Mouse (Mus musculus) embryonic facial prominence, embryonic 14.5 days (tissue): ENCODE results near the gene Gm5447. TPM values are rescaled to one million over a fixed set of nuclear protein-coding genes. Genes with fewer than 3 reads are reported as not detected.
A peak's percentile ranks its signal among the peaks of the same experiment; 100 is the strongest.

Source experiments
- ATAC-seq: fragments of 200-750 bp; cut with Nextera tagmentation; 2 replicates; pipeline ENCODE4 v1.8.0; 2017; ENCODE audit warnings: low read depth, moderate number of reproducible peaks, moderate TSS enrichment
- DNase-seq: peaks from one replicate; pipeline ENCODE4 v3.0.0-alpha.2; 2015; ENCODE audit warnings: low spot score
- H3K27ac ChIP-seq: fragments of 300-500 bp; sonication (generic); replicated peaks from 2 replicates; pipeline ENCODE4 v1.5.1; 2014; ENCODE audit warnings: low read depth, mild to moderate bottlenecking, low read length, moderate library complexity
- H3K27me3 ChIP-seq: fragments of 300-500 bp; sonication (generic); replicated peaks from 2 replicates; pipeline ENCODE4 v1.6.1; 2014; ENCODE audit warnings: low read length; ENCODE audit not compliant: control insufficient read depth, insufficient read depth
- H3K36me3 ChIP-seq: fragments of 300-500 bp; sonication (generic); 2 replicates; pipeline ENCODE4 v1.6.1; 2014; ENCODE audit warnings: low read length, mixed read lengths; ENCODE audit not compliant: control insufficient read depth, insufficient read depth
- H3K4me1 ChIP-seq: fragments of 300-500 bp; sonication (generic); 2 replicates; pipeline ENCODE4 v1.6.1; 2014; ENCODE audit warnings: antibody characterized with exemption, low read length; ENCODE audit not compliant: control insufficient read depth, insufficient read depth
- H3K4me2 ChIP-seq: fragments of 300-500 bp; sonication (generic); 2 replicates; pipeline ENCODE4 v1.6.1; 2014; ENCODE audit warnings: low read depth, mild to moderate bottlenecking, low read length, moderate library complexity, mixed read lengths
- H3K4me3 ChIP-seq: fragments of 300-500 bp; sonication (generic); 2 replicates; pipeline ENCODE4 v1.5.1; 2014; ENCODE audit warnings: low read depth, mild to moderate bottlenecking, low read length
- H3K9ac ChIP-seq: fragments of 300-500 bp; sonication (generic); 2 replicates; pipeline ENCODE4 v1.6.1; 2014; ENCODE audit warnings: low read depth, mild to moderate bottlenecking, low read length, moderate library complexity, mixed read lengths
- H3K9me3 ChIP-seq: fragments of 300-500 bp; sonication (generic); 2 replicates; pipeline ENCODE4 v1.6.1; 2016; ENCODE audit warnings: low read length; ENCODE audit not compliant: control insufficient read depth
- WGBS: fragments of 180-500 bp; shearing (Covaris S2); extraction: QIAGEN DNeasy Blood & Tissue Kit; methylation state at CpG from one replicate; pipeline ENCODE4 v1.1.7; 2014; 5-methylcytosine and 5-hydroxymethylcytosine counted together
- polyA plus RNA-seq: library from polyadenylated mRNA; unstranded; fragments of >200 nt; fragmentation: Nextera tagmentation; extraction: Ambion mirVana; gene quantifications from 2 replicates; pipeline ENCODE4 v1.2.1, GENCODE M21; 2014

The Gm5447 gene
- 0.10 TPM in 1 of 2 replicates, not detected in the other for polyA plus RNA-seq

GRCm38 (mm10) chr13:30973501-30974246 lies at the start of gene Gm5447, which contains the start of gene Exoc2:
Gene Gm5447, plus strand, starts transcription at chr13:30974204.
Gene Exoc2, minus strand, starts transcription at chr13:30974093.
- peak; percentile 98 for ATAC-seq
- Histone ChIP-seq H3K9ac (peak within 1 kb of the TSS; percentile 91), H3K27me3 (no peaks in the 10 kb centered on the region), H3K27ac (peak within 1 kb of the TSS; percentile 84), H3K4me3 (peak within 1 kb of the TSS; percentile 77), H3K4me2 (peak within 1 kb of the TSS; percentile 56), H3K36me3 (no peaks in the 10 kb centered on the region), H3K9me3 (no peaks in the 10 kb centered on the region), H3K4me1 (peaks cover 9% of the 10 kb centered on the region; the same call in 1 of the 2 replicates)
- under 1% methylated on average over 40 of the region's 54 CpGs for WGBS
- DNase-seq: peak; percentile 91

- H3K27me3 ChIP-seq: no peaks in the 10 kb centered on the region
- 88% methylated on average over 6 of the region's 6 CpGs for whole genome bisulfite sequencing
- no peaks in the 10 kb centered on the region for H3K9me3 ChIP-seq
- no peaks in the 10 kb centered on the region for H3K4me1 ChIP-seq
- no peak overlapping the region for H3K27ac ChIP-seq
- no peak for DNase-seq
- H3K4me2 ChIP-seq: no peak overlapping the region
- no peak overlapping the region for H3K4me3 ChIP-seq
- no peak for ATAC-seq
- peaks cover 20% of the 10 kb centered on the region for H3K36me3 ChIP-seq
- H3K9ac ChIP-seq: no peak overlapping the region
Measured at GRCm38 (mm10) chr13:30924269-30924668, 49.7 kb upstream of the Gm5447 start.

- H3K27ac ChIP-seq: no peak overlapping the region
- H3K4me1 ChIP-seq: no peaks in the 10 kb centered on the region
- H3K36me3 ChIP-seq: peaks cover 5% of the 10 kb centered on the region
- 88% methylated on average over 2 of the region's 2 CpGs for WGBS
- ATAC-seq (no peak), DNase-seq (no peak)
- no peak overlapping the region for H3K4me3 ChIP-seq
- no peak overlapping the region for H3K9ac ChIP-seq
- no peak overlapping the region for H3K4me2 ChIP-seq
- no peaks in the 10 kb centered on the region for H3K9me3 ChIP-seq
- no peaks in the 10 kb centered on the region for H3K27me3 ChIP-seq
Measured at GRCm38 (mm10) chr13:30929119-30929518, 44.9 kb upstream of the Gm5447 start.

- WGBS: 70% methylated on average over 4 of the region's 4 CpGs
- no peaks in the 10 kb centered on the region for H3K9me3 ChIP-seq
- ATAC-seq (no peak), DNase-seq (no peak)
- no peaks in the 10 kb centered on the region for H3K36me3 ChIP-seq
- H3K4me2 ChIP-seq: no peak overlapping the region
- no peaks in the 10 kb centered on the region for H3K4me1 ChIP-seq
- H3K9ac ChIP-seq: no peak overlapping the region
- no peak overlapping the region for H3K27ac ChIP-seq
- H3K4me3 ChIP-seq: no peak overlapping the region
- H3K27me3 ChIP-seq: no peaks in the 10 kb centered on the region
Measured at GRCm38 (mm10) chr13:30931613-30932012, 42.4 kb upstream of the Gm5447 start.

- H3K9me3 ChIP-seq: no peaks in the 10 kb centered on the region
Measured at GRCm38 (mm10) chr13:30932972-30933371, 41.0 kb upstream of the Gm5447 start.

GRCm38 (mm10) chr13:30945788-30946187 lies 28.2 kb upstream of the Gm5447 start:
- Histone ChIP-seq H3K4me3 (no peak overlapping the region), H3K4me2 (no peak overlapping the region), H3K4me1 (no peaks in the 10 kb centered on the region), H3K27ac (no peak overlapping the region), H3K36me3 (no peaks in the 10 kb centered on the region), H3K27me3 (no peaks in the 10 kb centered on the region), H3K9ac (no peak overlapping the region), H3K9me3 (no peaks in the 10 kb centered on the region)
- DNase-seq: no peak
- no peak for ATAC-seq

More at GRCm38 (mm10) chr13:30932972-30933371, 41.0 kb upstream of the Gm5447 start:
- no peak for DNase-seq
- Histone ChIP-seq H3K9ac (no peak overlapping the region), H3K4me1 (no peaks in the 10 kb centered on the region), H3K27me3 (no peaks in the 10 kb centered on the region), H3K36me3 (0 out of 2 replicates have a peak, but pooled peaks cover under 1% of the 10 kb centered on the region), H3K4me3 (no peak overlapping the region), H3K4me2 (no peak overlapping the region), H3K27ac (no peak overlapping the region)
- ATAC-seq: no peak
- 84% methylated on average over 6 of the region's 6 CpGs for WGBS

GRCm38 (mm10) chr13:30947129-30947528 lies 26.9 kb upstream of the Gm5447 start:
- DNase-seq: no peak
- H3K27me3 ChIP-seq: no peaks in the 10 kb centered on the region
- 88% methylated on average over 14 of the region's 15 CpGs for WGBS
- no peak overlapping the region for H3K27ac ChIP-seq
- H3K9ac ChIP-seq: no peak overlapping the region
- H3K4me2 ChIP-seq: no peak overlapping the region
- no peaks in the 10 kb centered on the region for H3K4me1 ChIP-seq
- no peak overlapping the region for H3K4me3 ChIP-seq
- H3K36me3 ChIP-seq: no peaks in the 10 kb centered on the region
- ATAC-seq: no peak
- H3K9me3 ChIP-seq: no peaks in the 10 kb centered on the region

GRCm38 (mm10) chr13:30947540-30947939 lies 26.5 kb upstream of the Gm5447 start, which contains the start of gene Hus1b:
Gene Hus1b, minus strand, starts transcription at chr13:30947759.
- no peaks in the 10 kb centered on the region for H3K4me1 ChIP-seq
- no peak within 1 kb of the TSS for H3K27ac ChIP-seq
- 87% methylated on average over 10 of the region's 11 CpGs for WGBS
- no peak within 1 kb of the TSS for H3K9ac ChIP-seq
- no peak within 1 kb of the TSS for H3K4me2 ChIP-seq
- no peaks in the 10 kb centered on the region for H3K9me3 ChIP-seq
- DNase-seq: no peak
- no peak for ATAC-seq
- no peaks in the 10 kb centered on the region for H3K27me3 ChIP-seq
- H3K36me3 ChIP-seq: no peaks in the 10 kb centered on the region
- no peak within 1 kb of the TSS for H3K4me3 ChIP-seq

- Histone ChIP-seq H3K27ac (no peak overlapping the region), H3K9me3 (no peaks in the 10 kb centered on the region), H3K4me3 (no peak overlapping the region), H3K4me1 (no peaks in the 10 kb centered on the region), H3K9ac (no peak overlapping the region), H3K36me3 (no peaks in the 10 kb centered on the region), H3K27me3 (no peaks in the 10 kb centered on the region), H3K4me2 (no peak overlapping the region)
- DNase-seq (no peak), ATAC-seq (no peak)
- WGBS: 95% methylated on average over 9 of the region's 9 CpGs
Measured at GRCm38 (mm10) chr13:30949181-30949580, 24.8 kb upstream of the Gm5447 start.
